Mouse (Mus musculus) lung, postnatal 25 days (tissue): ENCODE results near the gene Efr3b.

Experiments used
- DNase-seq: peaks from one replicate; pipeline ENCODE4 v3.0.0; 2022; ENCODE audit warnings: low spot score

The Efr3b gene

GRCm38 (mm10) chr12:4037511-4037910 lies 1.2 kb downstream of the Efr3b start:
- DNase-seq = no peak

- DNase-seq = no peak
These were observed 2.6 kb downstream of the Efr3b start for GRCm38 (mm10) chr12:4036157-4036556.

- no peak for DNase-seq
These were observed 9.7 kb downstream of the Efr3b start for GRCm38 (mm10) chr12:4029064-4029463.

- DNase-seq = peak; percentile 39
These were observed 10.2 kb downstream of the Efr3b start for GRCm38 (mm10) chr12:4028516-4028915.

- no peak for DNase-seq
These were observed 14.4 kb downstream of the Efr3b start for GRCm38 (mm10) chr12:4024356-4024755.

GRCm38 (mm10) chr12:4023501-4023900 lies 15.2 kb downstream of the Efr3b start:
- DNase-seq = no peak

GRCm38 (mm10) chr12:4022845-4023244 lies 15.9 kb downstream of the Efr3b start:
- DNase-seq = no peak

GRCm38 (mm10) chr12:4020505-4020904 lies 18.2 kb downstream of the Efr3b start:
- DNase-seq = no peak

GRCm38 (mm10) chr12:4016321-4016720 lies 22.4 kb downstream of the Efr3b start:
- no peak for DNase-seq

- no peak for DNase-seq
These were observed 23.0 kb downstream of the Efr3b start for GRCm38 (mm10) chr12:4015741-4016140.

- DNase-seq = no peak
These were observed 23.5 kb downstream of the Efr3b start for GRCm38 (mm10) chr12:4015255-4015654.

- DNase-seq = no peak
These were observed 27.0 kb downstream of the Efr3b start for GRCm38 (mm10) chr12:4011715-4012114.

- no peak for DNase-seq
These were observed 27.4 kb downstream of the Efr3b start for GRCm38 (mm10) chr12:4011301-4011700.

- no peak for DNase-seq
These were observed 30.0 kb downstream of the Efr3b start for GRCm38 (mm10) chr12:4008731-4009130.

- no peak for DNase-seq
These were observed 30.9 kb downstream of the Efr3b start for GRCm38 (mm10) chr12:4007766-4008165.

- DNase-seq = peak; percentile 71
These were observed 31.5 kb downstream of the Efr3b start for GRCm38 (mm10) chr12:4007181-4007580.

- DNase-seq = no peak
These were observed 32.6 kb downstream of the Efr3b start for GRCm38 (mm10) chr12:4006079-4006478.

GRCm38 (mm10) chr12:4004648-4005047 lies 34.1 kb downstream of the Efr3b start:
- no peak for DNase-seq

- DNase-seq = no peak
These were observed 38.3 kb downstream of the Efr3b start for GRCm38 (mm10) chr12:4000406-4000805.

GRCm38 (mm10) chr12:3996749-3997148 lies 42.0 kb downstream of the Efr3b start:
- no peak for DNase-seq

GRCm38 (mm10) chr12:3991047-3991446 lies 47.7 kb downstream of the Efr3b start:
- no peak for DNase-seq

GRCm38 (mm10) chr12:3989943-3990342 lies 48.8 kb downstream of the Efr3b start:
- no peak for DNase-seq

GRCm38 (mm10) chr12:3984446-3984845 lies 54.3 kb downstream of the Efr3b start:
- DNase-seq = no peak

GRCm38 (mm10) chr12:3983736-3984135 lies 55.0 kb downstream of the Efr3b start:
- peak; percentile 72 for DNase-seq

GRCm38 (mm10) chr12:3982257-3982656 lies 56.5 kb downstream of the Efr3b start:
- peak; percentile 67 for DNase-seq
